Mouse (Mus musculus) heart, adult 18-20 months (tissue): Measurements from ENCODE around the gene Gm3415. TPM values are rescaled to one million over a fixed set of nuclear protein-coding genes. Genes with fewer than 3 reads are reported as not detected.
"Not testable (repeated sequence)": the region's sequence is repeated elsewhere in the genome, so short reads cannot be mapped to it uniquely, and the experiment has no call there.

Experiments used
- DNase-seq, 2 experiments: peaks; one replicate each; pipeline ENCODE4 v3.0.0; 2021 to 2022; ENCODE audit warnings: mixed read lengths in 1 of 2
- total RNA-seq, 2 experiments: library from RNA; stranded (reverse); gene quantifications; 2 replicates each; pipeline ENCODE4 v1.2.3; 2021

Gm3415 gene
- total RNA-seq, 2 experiments from 2014 or later, result not detected

- DNase-seq, result not testable (repeated sequence)
Observed at GRCm38 (mm10) chr5:146599216-146599615, 43.3 kb downstream of the Gm3415 start.

GRCm38 (mm10) chr5:146599970-146600369 is 44.0 kb downstream of the Gm3415 start:
- DNase-seq, result no peak

- DNase-seq, result no peak
Observed at GRCm38 (mm10) chr5:146606221-146606620, 50.3 kb downstream of the Gm3415 start.

GRCm38 (mm10) chr5:146606895-146607294 is 51.0 kb downstream of the Gm3415 start:
- no peak for DNase-seq

GRCm38 (mm10) chr5:146607816-146608215 is 51.9 kb downstream of the Gm3415 start:
- DNase-seq, result no peak

Other genes with a start within 250 kb of the Gm3415 start
- under 1 TPM; 0.40 to 0.49 TPM for gene Wasf3, start 171.2 kb upstream of the Gm3415 start, total RNA-seq
- gene Gm6408, start 74.2 kb upstream of the Gm3415 start, total RNA-seq, result not detected
- gene Gm6370, start 64.8 kb upstream of the Gm3415 start, total RNA-seq, result not detected
- not detected for gene 4930449I24Rik, start 53.7 kb upstream of the Gm3415 start, total RNA-seq
- gene Gm3402, start 42.0 kb upstream of the Gm3415 start, total RNA-seq, result not detected
- not detected for gene Gm3404, start 30.3 kb upstream of the Gm3415 start, total RNA-seq
- not detected for gene Gm3409, start 18.5 kb upstream of the Gm3415 start, total RNA-seq
- gene Gpr12, start 29.1 kb downstream of the Gm3415 start, total RNA-seq, result under 1 TPM in 1 of 2 experiments, not detected in 1; 0.30 TPM
- gene Usp12, start 238.9 kb downstream of the Gm3415 start, total RNA-seq, result 10 to 100 TPM; 16.8 to 17.1 TPM